Mouse (Mus musculus) frontal cortex, adult (tissue): ENCODE data around the gene Bud23.
"Not testable (repeated sequence)": the region's sequence is repeated elsewhere in the genome, so short reads cannot be mapped to it uniquely, and the experiment has no call there.

ENCODE experiments used
- ATAC-seq: cut with Nextera tagmentation; 2 replicates; pipeline ENCODE4 v1.9.2; 2017; ENCODE audit warnings: mild to moderate bottlenecking, moderate library complexity, mixed read lengths; ENCODE audit not compliant: low TSS enrichment

Gene Bud23

DNA sequence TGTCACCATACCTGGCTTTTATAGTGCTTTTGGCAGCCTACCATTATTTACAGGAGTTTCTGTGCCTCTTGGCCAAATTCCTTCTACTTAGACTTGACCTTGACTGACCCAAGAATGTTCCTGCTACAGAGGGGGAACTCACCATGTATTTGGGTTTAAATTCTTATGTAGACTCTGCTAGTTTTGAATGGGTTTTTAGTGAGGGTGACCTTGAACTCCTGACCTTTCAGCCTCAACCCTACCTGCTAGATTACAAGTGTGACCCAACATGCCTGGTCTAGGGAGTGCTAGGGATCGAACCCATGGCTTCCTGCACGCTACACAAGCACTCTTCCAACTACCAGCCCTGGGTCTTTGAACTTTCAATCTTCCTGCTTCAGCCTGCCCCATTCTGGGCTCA is 7.3 kb upstream of the Bud23 start:
- no peak for ATAC-seq

DNA sequence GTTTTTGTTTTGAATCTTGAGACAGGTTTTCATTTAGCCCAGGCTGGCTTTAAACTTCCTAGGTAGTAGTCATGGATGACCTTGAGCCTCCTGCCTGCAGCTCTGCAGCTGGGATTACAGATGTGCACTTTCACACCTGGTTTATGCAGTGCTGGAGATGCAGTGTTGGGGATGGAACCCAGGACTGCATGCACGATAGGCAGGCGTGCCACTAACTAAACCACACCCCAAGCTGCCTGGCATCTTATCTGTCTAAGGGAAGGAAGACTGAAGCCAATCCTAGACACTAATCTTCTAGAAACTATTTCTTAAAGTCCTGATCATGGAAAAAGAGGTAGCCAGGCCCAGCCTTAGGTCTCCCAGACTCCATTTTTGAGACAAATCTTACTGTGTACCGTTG is 5.7 kb upstream of the Bud23 start:
- no peak for ATAC-seq

DNA sequence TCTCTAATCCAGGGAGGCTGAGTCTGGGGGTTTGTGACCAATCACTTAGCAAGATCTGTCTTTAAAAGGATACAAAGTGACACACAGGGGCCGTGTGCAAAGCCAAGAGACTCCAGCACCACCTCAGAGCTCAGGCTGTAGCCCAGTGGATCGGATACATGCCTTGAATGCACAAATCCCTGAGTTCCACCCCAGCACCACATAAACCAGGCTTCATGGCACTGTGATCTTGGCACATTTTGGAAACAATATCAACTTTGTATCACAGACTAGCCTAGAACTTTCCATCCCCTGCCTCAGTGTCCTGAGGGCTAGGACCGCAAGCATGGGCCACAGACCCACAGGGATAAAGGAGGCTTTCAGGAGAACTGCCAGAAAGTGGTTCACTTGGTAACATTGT is 1.2 kb upstream of the Bud23 start:
- ATAC-seq = no peak

DNA sequence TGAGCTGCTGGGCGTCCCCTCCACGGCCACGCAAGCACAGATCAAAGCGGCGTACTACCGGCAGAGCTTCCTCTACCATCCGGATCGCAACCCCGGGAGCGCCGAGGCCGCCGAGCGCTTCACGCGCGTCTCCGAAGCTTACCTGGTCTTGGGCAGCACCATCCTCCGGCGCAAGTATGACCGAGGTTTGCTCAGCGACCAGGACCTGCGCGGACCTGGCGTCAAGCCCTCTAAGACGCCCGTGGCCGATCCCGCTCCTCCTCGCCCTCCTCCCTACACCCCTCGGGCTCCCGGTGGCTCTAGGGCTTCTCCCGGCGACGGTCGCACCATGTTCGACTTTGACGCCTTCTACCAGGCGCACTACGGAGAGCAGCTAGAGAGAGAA is 385 bp downstream of the Bud23 start:
- peak; percentile 33; the same call in 1 of the 2 replicates for ATAC-seq

DNA sequence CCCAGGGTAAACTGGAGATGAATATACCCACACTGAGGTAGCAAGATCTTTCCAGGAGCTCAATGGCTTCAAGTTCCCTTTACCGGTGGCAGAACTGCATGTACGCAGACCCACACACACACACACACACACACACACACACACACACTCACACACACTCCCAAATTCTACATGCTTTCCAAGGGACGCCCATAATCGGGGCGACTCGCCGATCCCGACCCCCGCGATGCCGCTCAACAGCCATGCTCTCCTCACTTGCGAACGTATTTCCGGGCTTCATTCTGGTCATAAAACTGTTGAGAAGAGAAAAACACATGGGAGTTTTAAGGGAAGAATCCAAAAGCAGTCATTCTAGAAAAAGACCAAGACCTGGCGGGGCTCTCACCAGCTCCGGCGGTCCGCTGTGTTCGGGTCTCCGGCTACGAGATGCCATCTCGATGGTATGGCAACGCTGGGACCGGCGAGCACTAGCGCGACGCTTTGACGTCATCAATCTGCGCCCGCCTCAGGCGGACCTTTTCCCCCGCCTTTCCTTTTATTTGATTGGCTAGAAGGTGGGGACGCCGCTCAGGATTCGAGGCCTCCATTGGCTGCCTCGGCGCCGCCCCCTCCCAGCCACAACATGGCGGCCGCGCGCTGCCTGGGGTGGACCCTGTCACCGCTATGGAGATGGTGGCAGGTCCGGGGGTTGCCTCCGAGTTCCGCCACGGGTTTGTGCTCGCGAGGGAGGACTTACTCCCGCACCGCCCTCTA is 954 bp downstream of the Bud23 start, which contains the start of gene Dnajc30:
Dnajc30 (plus strand) TSS at position 574 of the 753 bp plus-strand sequence.
- peak; percentile 97 for ATAC-seq

DNA sequence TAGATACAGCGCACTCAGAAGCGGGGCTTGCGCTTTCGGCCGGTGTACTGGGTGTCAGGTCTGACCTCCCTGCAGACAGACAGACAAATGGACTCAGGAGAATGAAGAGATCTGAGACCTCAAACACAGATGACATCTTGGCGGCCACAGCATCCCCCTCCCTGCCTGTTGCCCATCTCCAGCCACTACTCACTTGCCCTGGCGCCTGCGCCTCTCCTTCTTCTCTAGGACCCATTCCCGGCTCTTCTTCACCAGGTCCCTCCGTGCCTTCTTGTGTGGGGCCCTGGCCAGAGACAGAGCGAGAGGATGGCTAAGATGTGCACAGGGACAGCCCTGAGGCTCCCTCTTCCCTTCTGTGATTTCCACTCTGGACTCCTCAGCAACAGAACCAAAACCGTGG is 11.4 kb downstream of the Bud23 start:
- ATAC-seq = no peak

DNA sequence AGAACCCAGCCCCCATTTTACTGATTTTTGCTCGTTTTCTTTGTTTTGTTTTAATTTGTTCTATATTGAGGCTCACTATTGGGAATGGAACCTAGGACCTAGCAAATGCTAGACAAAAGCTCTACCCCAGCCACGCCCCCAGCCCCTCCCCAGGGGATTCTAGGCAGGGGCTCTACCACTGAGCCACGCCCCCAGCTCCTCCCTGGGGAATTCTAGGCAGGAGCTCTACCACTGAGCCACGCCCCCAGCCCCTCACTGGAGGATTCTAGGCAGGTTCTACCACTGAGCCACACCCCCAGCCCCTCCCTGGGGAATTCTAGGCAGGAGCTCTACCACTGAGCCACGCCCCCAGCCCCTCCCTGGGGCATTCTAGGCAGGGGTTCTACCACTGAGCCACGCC is 15.5 kb downstream of the Bud23 start:
- not testable (repeated sequence) for ATAC-seq

DNA sequence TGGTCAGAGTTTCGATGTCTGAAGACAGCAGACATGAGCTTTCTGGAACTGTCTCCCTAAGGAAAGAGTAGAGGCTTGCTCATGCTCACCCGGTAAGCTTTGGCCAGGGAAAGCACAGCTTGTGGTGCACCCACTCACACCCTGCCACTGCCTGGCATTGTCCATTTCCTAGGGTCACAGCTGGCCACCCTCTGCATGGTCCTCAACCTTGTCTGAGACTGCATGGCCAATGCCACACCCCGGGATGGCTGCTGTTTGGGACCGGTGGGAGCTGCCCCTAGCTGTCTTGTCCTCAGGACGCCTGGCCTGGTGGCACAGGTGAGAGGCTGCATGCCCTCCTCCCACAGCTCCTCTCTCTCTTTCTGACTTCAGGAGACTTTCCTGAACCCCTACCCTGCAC is 16.2 kb downstream of the Bud23 start:
- no peak for ATAC-seq

DNA sequence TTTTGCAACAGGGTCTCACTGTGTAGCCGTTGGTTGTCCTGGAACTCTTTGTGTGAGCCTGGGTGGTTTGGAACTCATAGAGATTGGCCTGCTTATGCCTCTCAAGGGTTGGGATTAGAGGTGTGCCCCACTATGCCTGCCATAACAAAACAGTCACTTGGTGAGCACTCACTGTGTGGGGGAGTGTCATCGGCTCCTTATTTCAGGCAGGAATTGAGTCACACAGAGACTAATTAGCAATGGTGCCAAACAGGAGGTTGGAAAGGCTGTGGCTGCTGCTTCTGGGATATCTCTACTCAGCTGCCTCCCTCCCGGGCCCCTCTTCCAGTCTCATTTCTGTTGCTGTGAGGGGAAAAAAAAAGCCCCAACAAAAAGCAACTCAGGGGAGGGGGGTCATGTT is 20.2 kb downstream of the Bud23 start:
- peak; percentile 60; the same call in 1 of the 2 replicates for ATAC-seq

DNA sequence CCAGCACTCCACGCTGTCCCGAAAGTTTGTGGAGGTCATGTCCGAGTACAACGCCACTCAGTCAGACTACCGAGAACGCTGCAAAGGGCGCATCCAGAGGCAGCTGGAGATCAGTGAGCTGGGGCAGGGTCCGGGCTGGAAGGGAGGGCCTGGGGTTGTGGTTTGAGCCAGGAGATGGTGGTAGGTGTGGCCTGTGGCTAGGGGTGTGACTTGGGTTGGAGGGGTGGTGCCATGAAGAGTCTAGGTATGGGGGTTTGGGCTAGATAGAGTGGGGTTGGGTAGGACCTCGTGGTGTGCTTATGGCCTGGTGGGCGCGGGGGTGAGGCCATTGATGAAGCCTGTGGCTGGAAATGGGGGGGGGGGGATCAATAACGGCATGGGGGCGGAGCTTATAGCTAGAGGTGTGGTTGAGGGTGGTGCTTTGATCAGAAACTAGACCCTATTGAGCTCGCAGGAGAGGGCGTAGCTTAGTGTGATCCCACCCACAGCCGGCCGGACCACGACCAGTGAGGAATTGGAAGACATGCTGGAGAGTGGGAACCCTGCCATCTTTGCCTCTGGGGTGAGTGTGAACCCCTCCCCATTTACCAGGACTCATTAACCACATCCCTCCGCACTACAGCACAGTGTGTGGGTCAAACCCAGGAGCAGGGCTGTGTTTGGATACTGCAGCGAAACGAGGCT is 22.5 kb downstream of the Bud23 start:
- ATAC-seq = no peak

DNA sequence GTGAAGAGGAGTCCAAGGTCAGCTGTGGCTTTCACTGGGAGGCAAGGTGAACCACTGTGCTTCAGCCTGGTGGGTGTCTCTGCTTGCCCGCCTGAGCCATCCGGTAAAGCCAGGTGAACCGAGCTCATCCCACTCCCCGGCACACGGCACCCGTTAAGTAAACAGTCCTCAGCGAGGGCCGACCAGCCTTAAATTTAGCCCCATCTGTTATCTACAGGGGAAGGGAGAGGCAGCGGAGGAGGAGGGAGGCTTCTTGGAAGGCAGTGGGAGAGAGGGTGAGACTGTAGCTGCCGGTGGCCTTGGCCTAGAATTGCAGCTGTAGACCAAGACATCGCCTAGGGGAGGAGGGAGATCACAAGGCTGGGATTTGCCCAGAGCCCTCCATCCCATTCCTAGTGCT is 24.0 kb downstream of the Bud23 start:
- ATAC-seq = peak; percentile 42

DNA sequence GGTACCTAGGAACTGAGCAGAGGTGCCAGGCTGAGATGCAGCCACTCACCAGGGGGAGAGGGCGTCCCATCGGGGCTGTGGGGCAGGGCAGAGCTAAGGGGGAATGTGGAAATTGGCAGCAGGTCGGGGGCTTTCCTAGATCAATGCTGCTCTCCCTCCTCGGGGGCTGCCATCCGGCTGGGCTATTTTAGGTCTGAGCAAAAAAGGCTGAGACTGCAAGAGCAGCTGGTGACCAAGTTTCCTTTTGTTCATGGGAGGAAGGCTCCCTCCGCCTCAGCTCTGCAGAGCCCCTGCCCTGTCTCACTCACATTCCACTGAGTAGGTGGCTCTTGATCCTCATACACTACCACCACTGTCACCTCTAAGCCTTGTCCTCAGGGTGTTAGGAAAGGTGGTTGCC is 24.7 kb downstream of the Bud23 start:
- peak; percentile 36 for ATAC-seq

DNA sequence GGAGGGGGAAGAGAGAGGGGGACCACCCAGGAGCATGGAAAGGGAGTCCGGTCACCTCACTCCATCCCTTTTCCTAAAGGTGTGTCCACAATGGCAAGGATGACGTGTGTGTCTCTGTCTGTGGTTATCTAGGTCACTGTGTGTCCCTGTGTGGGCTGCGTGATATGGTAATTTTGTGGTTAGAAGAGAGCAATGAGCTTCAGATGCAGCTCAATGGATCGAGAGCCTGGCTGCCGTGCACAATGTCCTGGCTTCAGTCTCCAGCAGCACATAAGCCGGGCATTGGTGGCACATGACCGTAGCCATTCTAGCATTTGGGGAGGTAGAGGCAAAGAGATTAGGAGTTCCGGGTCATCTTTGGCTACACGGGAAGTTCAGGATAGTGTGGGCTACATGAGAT is 25.2 kb downstream of the Bud23 start:
- ATAC-seq = peak; percentile 28

DNA sequence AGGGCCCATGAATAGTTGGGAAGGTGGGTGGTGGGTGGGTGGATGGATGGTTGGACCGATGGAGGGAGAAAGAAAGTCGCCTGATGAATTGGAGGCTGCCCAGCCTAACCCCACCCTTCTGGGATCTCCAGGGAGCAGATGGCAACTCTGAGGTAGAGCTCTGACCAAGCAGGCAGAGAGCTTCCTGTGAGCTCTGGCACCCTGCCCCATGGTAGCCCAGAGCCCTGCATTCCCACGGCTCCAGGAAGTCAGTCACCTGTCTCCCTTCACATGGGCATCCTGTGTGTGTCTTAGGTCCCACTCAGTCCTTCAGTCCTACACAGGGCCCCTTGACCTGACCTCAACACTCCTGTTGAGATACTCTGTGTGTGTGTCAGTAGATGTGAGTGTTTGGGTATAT is 26.8 kb downstream of the Bud23 start:
- ATAC-seq = no peak

DNA sequence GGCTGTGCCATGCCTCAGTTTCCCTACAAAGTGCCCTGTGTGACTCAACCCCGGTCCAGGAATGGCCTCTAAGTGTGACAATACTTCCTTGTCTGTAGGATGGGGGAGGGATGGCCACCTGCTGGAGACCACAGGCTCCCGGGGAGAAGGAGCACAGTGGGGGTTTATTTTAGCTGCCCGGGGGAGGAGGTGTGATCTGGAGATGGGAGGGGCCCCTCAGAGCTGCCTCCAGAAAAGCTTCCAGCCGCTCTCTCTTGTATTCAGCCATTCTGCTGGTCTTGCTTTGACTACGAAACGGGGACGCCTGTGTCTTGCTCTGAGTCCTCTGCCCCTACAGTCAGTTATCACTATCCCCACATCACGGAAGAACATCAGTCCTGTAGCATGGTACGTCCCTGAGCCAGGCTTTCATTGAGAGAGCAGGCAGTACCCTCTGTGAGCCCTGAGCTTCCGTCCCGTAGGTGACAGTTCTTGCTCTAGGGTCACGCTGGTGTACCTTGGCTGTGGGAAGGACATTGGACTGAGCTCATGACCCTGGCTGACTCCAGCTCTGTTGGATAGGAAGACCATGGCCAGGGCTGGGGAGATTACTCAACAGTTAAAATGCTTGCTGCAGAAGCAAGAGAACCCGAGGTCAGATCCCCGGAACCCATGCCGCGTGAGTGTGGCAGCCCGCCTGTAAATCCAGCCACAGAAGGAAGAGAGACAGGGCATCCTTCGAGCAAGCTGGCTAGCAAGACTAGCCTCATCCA is 29.0 kb downstream of the Bud23 start:
- ATAC-seq = peak; percentile 66

DNA sequence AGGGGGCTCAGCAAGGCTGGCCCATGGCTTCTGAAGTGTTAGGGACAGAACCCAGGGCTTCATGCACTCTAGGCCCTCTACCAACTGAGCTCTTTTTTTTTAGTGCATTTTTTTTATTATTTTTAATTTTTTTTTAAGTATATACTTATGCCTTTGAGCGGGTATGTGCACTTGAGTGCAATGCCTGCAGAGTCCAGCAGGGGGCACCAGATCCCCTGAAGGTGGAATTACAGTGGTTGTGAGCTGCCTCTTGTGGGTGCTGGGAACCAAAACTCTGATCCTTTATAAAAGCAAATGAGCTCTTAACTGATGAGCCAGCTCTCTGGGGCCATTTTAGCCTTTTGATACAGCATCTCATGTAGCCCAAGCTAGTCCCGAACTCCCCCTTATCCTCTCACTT is 30.2 kb downstream of the Bud23 start:
- ATAC-seq = no peak

DNA sequence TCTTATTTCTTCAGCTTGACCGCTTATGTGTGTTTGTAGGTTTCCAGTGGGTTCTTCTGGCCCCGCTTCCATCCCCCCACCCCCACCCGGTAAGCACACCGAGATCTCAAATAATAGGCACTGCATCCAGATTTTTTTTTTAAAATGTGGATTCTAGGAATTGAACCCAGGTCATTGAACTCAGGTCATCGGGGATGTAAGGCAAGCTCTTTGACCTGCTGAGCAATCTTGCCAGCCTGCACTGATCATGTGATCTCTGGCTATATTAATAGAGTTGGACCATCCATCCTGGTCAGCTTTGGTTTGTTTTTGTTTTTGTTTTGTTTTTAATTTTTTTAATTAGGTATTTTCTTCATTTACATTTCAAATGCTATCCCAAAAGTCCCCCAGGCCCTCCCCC is 32.2 kb downstream of the Bud23 start:
- no peak for ATAC-seq

DNA sequence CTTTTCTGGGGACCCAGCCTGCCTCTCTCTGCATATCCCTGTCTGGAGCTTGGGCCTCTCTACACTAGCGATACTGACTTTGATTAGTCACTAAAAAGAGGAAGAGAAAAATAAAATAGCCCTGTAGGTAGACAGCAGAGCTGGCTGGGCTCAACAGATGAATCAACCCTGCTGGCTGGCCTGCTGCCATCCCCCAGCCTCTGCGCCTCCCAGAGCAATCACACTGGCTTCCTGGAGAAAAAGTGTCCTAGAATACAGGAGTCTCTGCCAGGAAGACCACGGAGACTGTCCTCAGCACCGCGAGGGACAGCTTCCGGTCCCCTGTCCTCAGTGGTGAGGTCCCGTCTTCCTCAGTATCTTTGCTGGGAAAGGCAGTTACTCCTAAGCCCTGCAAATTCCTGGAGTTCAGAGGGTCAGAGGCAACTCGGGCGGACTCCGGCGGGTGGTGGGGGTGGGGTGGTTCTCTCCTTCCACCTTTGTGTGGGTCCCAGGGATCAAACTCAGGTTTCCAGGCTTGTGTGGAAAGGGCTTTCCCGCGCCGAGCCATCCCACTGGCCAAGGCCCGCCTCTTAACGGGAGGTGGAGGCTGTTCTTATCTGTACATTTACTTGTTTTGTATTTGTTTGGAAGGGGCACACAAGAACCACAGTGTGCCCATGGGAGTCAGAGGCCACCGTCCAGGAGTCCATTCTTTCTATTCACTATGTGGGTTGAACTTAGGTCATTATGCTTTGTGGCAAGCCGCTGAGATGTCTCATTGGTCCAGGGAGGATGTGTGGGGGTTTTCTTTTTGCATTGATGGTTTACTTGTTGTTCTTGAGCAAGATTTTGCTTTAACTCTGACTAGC is 35.5 kb downstream of the Bud23 start:
- ATAC-seq = peak; percentile 70

DNA sequence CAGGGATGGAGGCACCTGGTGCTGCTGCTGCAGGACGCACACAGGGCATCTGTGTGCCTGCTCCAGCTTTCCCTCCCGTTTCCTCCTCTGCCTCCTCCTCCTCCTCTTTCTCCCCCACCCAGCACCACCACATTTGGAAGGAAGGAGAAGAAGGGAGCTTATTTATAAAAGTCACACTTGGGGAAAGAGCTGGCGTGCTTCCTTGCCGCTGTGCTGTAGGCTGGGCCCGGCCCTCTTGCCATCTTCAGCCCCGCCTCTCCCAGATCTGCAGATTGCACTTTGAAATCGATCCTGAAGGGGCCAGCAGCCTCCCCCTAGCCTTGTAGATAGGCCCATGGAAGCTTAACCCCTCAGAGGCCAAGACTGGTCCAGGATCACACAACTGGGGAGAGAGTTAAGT is 38.9 kb downstream of the Bud23 start:
- peak; percentile 69 for ATAC-seq

DNA sequence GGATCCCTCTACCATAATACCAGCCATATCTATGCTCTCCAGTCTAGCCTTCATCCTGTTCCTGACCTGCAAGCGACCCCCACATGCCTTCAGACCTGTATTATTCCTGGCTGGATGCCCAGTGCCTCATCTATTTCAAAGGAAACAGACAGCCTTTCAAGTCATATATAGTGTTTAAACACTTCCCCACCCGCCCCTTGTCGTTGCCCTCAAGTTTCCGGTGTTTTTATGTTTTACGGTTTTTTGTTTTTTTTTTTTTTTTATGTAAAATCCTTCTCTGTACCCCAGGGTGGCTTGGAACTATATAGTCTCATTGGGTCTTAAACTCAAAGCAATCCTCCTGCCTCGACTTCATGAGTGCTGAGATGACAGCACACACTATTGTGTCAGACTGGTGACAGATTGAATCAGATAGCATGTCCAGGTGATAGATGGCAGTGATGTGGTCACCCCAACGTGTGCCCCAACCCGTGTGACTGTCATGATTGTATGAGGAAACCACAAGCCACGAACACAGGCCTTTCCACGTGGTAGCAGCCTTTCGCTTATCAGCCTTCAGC is 40.0 kb downstream of the Bud23 start:
- no peak for ATAC-seq

DNA sequence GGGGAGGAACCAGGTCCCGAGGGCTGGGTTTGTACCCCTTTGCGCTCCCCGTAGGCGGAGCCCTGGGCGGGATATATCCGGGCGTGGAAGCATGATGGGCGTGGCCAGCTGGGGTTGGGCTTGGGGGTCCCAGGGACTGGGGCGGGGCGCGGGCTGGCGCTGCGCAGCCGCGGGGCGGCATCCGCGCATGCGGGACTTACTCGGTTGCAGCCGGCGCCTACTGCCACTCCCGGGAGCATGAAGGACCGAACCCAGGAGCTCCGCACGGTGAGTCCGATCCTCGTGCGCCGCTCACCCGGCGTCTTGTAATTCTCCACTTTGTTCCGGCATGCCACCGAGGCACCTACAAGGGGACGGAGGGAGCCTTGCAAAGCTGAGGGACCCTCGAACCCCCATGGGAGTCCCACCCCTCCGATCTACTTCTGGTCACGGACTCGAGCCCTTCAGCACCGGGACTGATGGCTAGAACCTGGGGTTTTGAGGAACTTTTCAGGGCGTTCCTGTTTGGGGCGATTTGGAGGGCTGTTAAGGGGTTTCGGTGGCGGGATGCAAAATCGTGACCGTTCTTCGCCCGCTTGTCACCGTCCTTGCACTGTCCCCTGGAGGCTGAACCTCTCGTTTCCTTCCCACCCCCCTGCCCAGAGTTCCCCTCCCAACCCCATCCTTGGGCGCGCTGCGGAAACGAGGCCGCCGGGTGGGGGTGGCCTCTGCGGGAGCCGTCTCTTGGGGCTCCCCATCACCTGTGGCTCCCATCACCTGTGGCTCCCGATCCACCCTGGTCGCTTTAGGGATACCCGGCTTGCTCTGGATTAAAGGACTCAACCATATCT is 41.2 kb downstream of the Bud23 start, which contains the start of gene Stx1a:
Stx1a (plus strand) TSS at position 139 of the 830 bp plus-strand sequence.
- peak; percentile 79 for ATAC-seq
